Mouse (Mus musculus) left cerebral cortex, adult 2 months (tissue): Measurements from ENCODE around the gene Commd1. TPM values are rescaled to one million over a fixed set of nuclear protein-coding genes. Genes with fewer than 3 reads are reported as not detected.

Experiments
- DNase-seq, 2 experiments: peaks; one replicate each; pipeline ENCODE4 v3.0.0; 2021 to 2022; ENCODE audit warnings: low spot score in 2 of 2, mixed read lengths in 1 of 2; ENCODE audit errors: extremely low spot score in 1 of 2
- H3K27ac ChIP-seq: fragments of 200-600 bp; 2 replicates; pipeline ENCODE4 v1.8.1; 2022
- H3K4me3 ChIP-seq: fragments of 200-600 bp; 2 replicates; pipeline ENCODE4 v1.8.1; 2022
- CTCF ChIP-seq: fragments of 200-600 bp; IDR thresholded peaks from 2 replicates; pipeline ENCODE4 v1.8.1; 2022; ENCODE audit warnings: antibody characterized with exemption, mild to moderate bottlenecking, moderate library complexity
- intact Hi-C: fragments of 180-260 bp; cut with DNase I; formaldehyde crosslinking; loops from one replicate; pipeline ENCODE4 v1.15.1; 2025
- total RNA-seq, 2 experiments: library from RNA; stranded (reverse); gene quantifications; 2 replicates each; pipeline ENCODE4 v1.2.3; 2021

Commd1 gene
- total RNA-seq, 2 experiments from 2014 or later = 36.7 to 47.7 TPM

GRCm38 (mm10) chr11:22932167-22932566 lies 50.0 kb downstream of the Commd1 start:
- H3K27ac ChIP-seq = no peak overlapping the region
- no peak for TF ChIP-seq CTCF
- intact Hi-C loops = no loop called here
- H3K4me3 ChIP-seq = no peak overlapping the region
- no peak for DNase-seq

GRCm38 (mm10) chr11:22931320-22931905 lies 50.8 kb downstream of the Commd1 start:
- no peak overlapping the region for H3K27ac ChIP-seq
- H3K4me3 ChIP-seq = no peak overlapping the region
- intact Hi-C loops = no loop called here
- DNase-seq = no peak
- TF ChIP-seq CTCF = no peak

GRCm38 (mm10) chr11:22930129-22930528 lies 52.1 kb downstream of the Commd1 start:
- Histone ChIP-seq H3K4me3 (no peak overlapping the region), H3K27ac (no peak overlapping the region)
- intact Hi-C loops = no loop called here
- no peak for DNase-seq
- no peak for TF ChIP-seq CTCF

GRCm38 (mm10) chr11:22928586-22929169 lies 53.5 kb downstream of the Commd1 start:
- intact Hi-C loops = no loop called here
- TF ChIP-seq CTCF = no peak
- no peak for DNase-seq
- no peak overlapping the region for H3K27ac ChIP-seq
- H3K4me3 ChIP-seq = no peak overlapping the region

GRCm38 (mm10) chr11:22923606-22924005 lies 58.6 kb downstream of the Commd1 start:
- intact Hi-C loops = no loop called here
- no peak overlapping the region for H3K27ac ChIP-seq
- no peak overlapping the region for H3K4me3 ChIP-seq
- no peak for DNase-seq
- no peak for TF ChIP-seq CTCF

GRCm38 (mm10) chr11:22922546-22922945 lies 59.6 kb downstream of the Commd1 start:
- no peak overlapping the region for H3K4me3 ChIP-seq
- no peak for DNase-seq
- intact Hi-C loops = no loop called here
- no peak for TF ChIP-seq CTCF
- no peak overlapping the region for H3K27ac ChIP-seq

- Histone ChIP-seq H3K4me3 (no peak overlapping the region), H3K27ac (no peak overlapping the region)
- no peak for TF ChIP-seq CTCF
- intact Hi-C loops = no loop called here
- DNase-seq = no peak
Observed at GRCm38 (mm10) chr11:22919336-22919735, 62.8 kb downstream of the Commd1 start.

GRCm38 (mm10) chr11:22917786-22918185 lies 64.4 kb downstream of the Commd1 start:
- H3K27ac ChIP-seq = no peak overlapping the region
- intact Hi-C loops = no loop called here
- DNase-seq = no peak
- no peak overlapping the region for H3K4me3 ChIP-seq
- TF ChIP-seq CTCF = no peak

- H3K27ac ChIP-seq = no peak overlapping the region
- no peak for DNase-seq
- intact Hi-C loops = no loop called here
Observed at GRCm38 (mm10) chr11:22913744-22914143, 68.4 kb downstream of the Commd1 start.

GRCm38 (mm10) chr11:22911831-22912230 lies 70.4 kb downstream of the Commd1 start:
- H3K4me3 ChIP-seq = no peak overlapping the region
- TF ChIP-seq CTCF = no peak
- no peak overlapping the region for H3K27ac ChIP-seq
- DNase-seq = no peak
- intact Hi-C loops = no loop called here

More at GRCm38 (mm10) chr11:22913744-22914143, 68.4 kb downstream of the Commd1 start:
- TF ChIP-seq CTCF = no peak
- no peak overlapping the region for H3K4me3 ChIP-seq

GRCm38 (mm10) chr11:22906453-22906865 lies 75.7 kb downstream of the Commd1 start:
- TF ChIP-seq CTCF = no peak
- intact Hi-C loops = no loop called here

GRCm38 (mm10) chr11:22902923-22903322 lies 79.3 kb downstream of the Commd1 start:
- no peak for TF ChIP-seq CTCF
- intact Hi-C loops = no loop called here

More at GRCm38 (mm10) chr11:22906453-22906865, 75.7 kb downstream of the Commd1 start:
- H3K4me3 ChIP-seq = no peak overlapping the region
- no peak overlapping the region for H3K27ac ChIP-seq
- DNase-seq = no peak

GRCm38 (mm10) chr11:22900041-22900440 lies 82.1 kb downstream of the Commd1 start:
- no peak for DNase-seq
- Histone ChIP-seq H3K27ac (no peak overlapping the region), H3K4me3 (no peak overlapping the region)
- intact Hi-C loops = no loop called here
- no peak for TF ChIP-seq CTCF

More at GRCm38 (mm10) chr11:22902923-22903322, 79.3 kb downstream of the Commd1 start:
- no peak for DNase-seq
- H3K27ac ChIP-seq = no peak overlapping the region
- no peak overlapping the region for H3K4me3 ChIP-seq
